ENCODE assay signal across 27 mouse cellular contexts in the genomic region with DNA sequence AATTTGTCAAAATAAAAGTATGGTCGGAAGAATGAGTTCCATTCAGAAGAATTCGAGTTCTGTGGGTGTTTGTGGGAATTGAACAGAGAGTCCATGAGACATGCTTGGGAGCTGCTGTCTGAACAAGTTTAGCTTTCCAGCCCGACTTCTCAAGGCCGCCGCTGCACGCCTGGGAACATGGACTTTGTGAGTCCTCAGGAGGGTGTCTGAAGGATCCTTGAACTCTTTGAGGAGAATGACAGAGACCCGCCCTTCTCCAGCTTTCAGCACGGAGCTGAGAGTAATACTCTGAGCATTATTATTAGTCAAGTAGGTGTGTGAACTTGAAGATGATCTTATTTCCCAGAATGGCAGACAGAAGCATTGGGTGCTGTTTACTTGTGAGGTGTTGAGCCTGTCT. TPM values are rescaled to one million over a fixed set of nuclear protein-coding genes. Genes with fewer than 3 reads are reported as not detected.
DNase-seq lines count a peak whose midpoint lies in the region; ATAC-seq and TF ChIP-seq lines count a peak whose summit lies in the region.
"Had no signal": no experiment of that assay in that cellular context is flagged by ENCODE, and none has a peak within 500 bp of the region (broad histone marks: within the 10 kb centered on the region; RNA-seq: fewer than 3 reads in every experiment).

No protein-coding gene starts in this region.

- no peak for TF ChIP-seq CTCF in ES-Bruce4 (IDR thresholded peaks at IDR 0.05; ENCODE audit: low read depth, low read length)
- no peak for TF ChIP-seq CTCF in intestine, postnatal 0 days (IDR thresholded peaks at IDR 0.05; ENCODE audit: low read depth)

- peak overlapping the region; percentile 13 for H3K4me2 ChIP-seq in intestine, postnatal 0 days (replicated peaks; ENCODE audit: low read depth)
- H3K4me2 ChIP-seq: embryonic facial prominence, embryonic 13.5 days; heart, embryonic 11.5 days; lung, embryonic 15.5 days; midbrain, embryonic 12.5 days had no signal

- peak overlapping the region; percentile 93 for H3K27ac ChIP-seq in ES-Bruce4 (ENCODE audit: insufficient read depth, low read length)
- H3K27ac ChIP-seq in intestine, postnatal 0 days (ENCODE audit: low read depth, low read length) = peak overlapping the region; percentile 36; the same call in 1 of the 2 replicates
- H3K27ac ChIP-seq: embryonic facial prominence, embryonic 13.5 days; forebrain, embryonic 10.5 days; forebrain, embryonic 15.5 days; hindbrain, embryonic 13.5 days; liver, embryonic 14.5 days; lung, embryonic 15.5 days; midbrain, embryonic 12.5 days; neural tube, embryonic 13.5 days had no signal

- WGBS in intestine, postnatal 0 days = 62% methylated on average over 8 of the region's 8 CpGs

- no peaks in the 10 kb centered on the region for H3K9me3 ChIP-seq in ES-Bruce4 (replicated peaks; ENCODE audit: control insufficient read depth, insufficient read depth, low read length, poor library complexity, severe bottlenecking)
- no peaks in the 10 kb centered on the region for H3K9me3 ChIP-seq in intestine, postnatal 0 days (ENCODE audit: control insufficient read depth)
- H3K9me3 ChIP-seq: embryonic facial prominence, embryonic 13.5 days; forebrain, embryonic 10.5 days; forebrain, embryonic 15.5 days; hindbrain, embryonic 13.5 days; lung, embryonic 15.5 days; megakaryocyte, embryonic 14.5 days; midbrain, embryonic 12.5 days; neural tube, embryonic 13.5 days had no signal

- no peak for TF ChIP-seq EP300 in ES-Bruce4 (IDR thresholded peaks at IDR 0.05; ENCODE audit: insufficient read depth, low read depth, low read length)

- peaks cover 7% of the 10 kb centered on the region for H3K4me1 ChIP-seq in ES-Bruce4 (ENCODE audit: control insufficient read depth, insufficient read depth, low read length)
- peaks cover 5% of the 10 kb centered on the region; the same call in 1 of the 2 replicates for H3K4me1 ChIP-seq in intestine, postnatal 0 days (replicated peaks; ENCODE audit: control insufficient read depth, insufficient read depth, low read length)

- no peak for ATAC-seq in intestine, postnatal 0 days
- no peak for ATAC-seq in megakaryocyte, adult 5-6 weeks (ENCODE audit: poor library complexity, severe bottlenecking)
- ATAC-seq: forebrain, embryonic 15.5 days had no signal

- H3K27me3 ChIP-seq in ES-Bruce4 (ENCODE audit: control insufficient read depth, insufficient read depth, low read length, poor library complexity, severe bottlenecking) = no peaks in the 10 kb centered on the region
- no peaks in the 10 kb centered on the region for H3K27me3 ChIP-seq in intestine, postnatal 0 days (replicated peaks; ENCODE audit: control insufficient read depth, insufficient read depth, low read length)
- H3K27me3 ChIP-seq: embryonic facial prominence, embryonic 13.5 days; forebrain, embryonic 15.5 days; hindbrain, embryonic 13.5 days; lung, embryonic 15.5 days; megakaryocyte, embryonic 14.5 days; midbrain, embryonic 12.5 days; neural tube, embryonic 13.5 days had no signal

- peaks cover 9% of the 10 kb centered on the region for H3K36me3 ChIP-seq in ES-Bruce4 (ENCODE audit: control insufficient read depth, insufficient read depth, low read length, poor library complexity, severe bottlenecking)
- H3K36me3 ChIP-seq in intestine, postnatal 0 days (ENCODE audit: control insufficient read depth, insufficient read depth) = peaks cover 1% of the 10 kb centered on the region; the same call in 1 of the 2 replicates
- H3K36me3 ChIP-seq: forebrain, embryonic 15.5 days; hindbrain, embryonic 13.5 days; lung, embryonic 15.5 days; neural tube, embryonic 13.5 days had no signal

- no peak overlapping the region for H3K9ac ChIP-seq in ES-Bruce4 (ENCODE audit: low read depth, poor library complexity, severe bottlenecking)
- no peak overlapping the region for H3K9ac ChIP-seq in intestine, postnatal 0 days (ENCODE audit: low read depth, low read length)
- H3K9ac ChIP-seq: embryonic facial prominence, embryonic 13.5 days; forebrain, embryonic 15.5 days; hindbrain, embryonic 13.5 days; liver, embryonic 14.5 days; lung, embryonic 15.5 days; midbrain, embryonic 12.5 days had no signal

- DNase-seq in adrenal gland, adult 2 months = peak; percentile 63
- DNase-seq in adrenal gland, adult 8-10 months = no peak
- peak; percentile 21 to 43 for DNase-seq in lung, adult 18-20 months
- no peak for DNase-seq in lung, postnatal 14 days
- DNase-seq: cerebellum, adult 18-20 months; cerebellum, postnatal 10 days; gastrocnemius, postnatal 25 days; heart, adult 18-20 months; heart, postnatal 36 days; kidney, adult 18-20 months; kidney, postnatal 14 days; layer of hippocampus, adult 9-11 months; liver; thymus, postnatal 4 days had no signal

- TF ChIP-seq POLR2A in ES-Bruce4 (IDR thresholded peaks at IDR 0.05; ENCODE audit: insufficient read depth, low read length) = no peak

- H3K4me3 ChIP-seq in ES-Bruce4 (ENCODE audit: low read depth, low read length) = no peak overlapping the region
- H3K4me3 ChIP-seq in intestine, postnatal 0 days (ENCODE audit: low read depth, low read length) = no peak overlapping the region
- H3K4me3 ChIP-seq: embryonic facial prominence, embryonic 13.5 days; forebrain, embryonic 10.5 days; forebrain, embryonic 15.5 days; lung, embryonic 15.5 days; megakaryocyte, embryonic 14.5 days; midbrain, embryonic 12.5 days; neural tube, embryonic 13.5 days had no signal

RNA-seq across cellular contexts. Expression of a gene that starts 2.7 kb away (rescaled TPM):
- 10 to 100 TPM; 26.5 to 35.8 TPM for total RNA-seq in adrenal gland, adult 2 months (2021)
- polyA plus RNA-seq in adrenal gland, adult 2 months (2012; rRNA removed) = 54.3 and 58.6 TPM in 2 replicates
- 10 to 100 TPM; 38.5 to 54.6 (median 41.4) TPM for total RNA-seq in adrenal gland, adult 8-10 months (2022)
- polyA plus RNA-seq in ES-Bruce4 (2011; ENCODE audit: insufficient read depth, insufficient read length, low read depth, missing spikeins) = 43.4 and 50.6 TPM in 2 replicates
- polyA plus RNA-seq in intestine, postnatal 0 days (2015; fragmentation: Nextera tagmentation; extraction: Ambion mirVana) = 26.6 TPM in 2 replicates
- 32.5 and 35.1 TPM in 2 replicates for total RNA-seq in megakaryocyte, adult 5-6 weeks (2015)
- 35.4 and 36.5 TPM in 2 replicates for total RNA-seq in megakaryocyte, adult 5-6 weeks (2017)

RNA-seq across cellular contexts. Expression of a gene that starts 3.0 kb away (rescaled TPM):
- 100 to 1,000 TPM; 100 to 114 TPM for total RNA-seq in adrenal gland, adult 2 months (2021)
- 70.4 and 79.3 TPM in 2 replicates for polyA plus RNA-seq in adrenal gland, adult 2 months (2012; rRNA removed)
- total RNA-seq in adrenal gland, adult 8-10 months (2022) = 100 to 1,000 TPM in 3 of 4 experiments, 10 to 100 TPM in 1; 73.6 to 207 (median 150) TPM
- polyA plus RNA-seq in ES-Bruce4 (2011; ENCODE audit: insufficient read depth, insufficient read length, low read depth, missing spikeins) = 327 and 346 TPM in 2 replicates
- polyA plus RNA-seq in intestine, postnatal 0 days (2015; fragmentation: Nextera tagmentation; extraction: Ambion mirVana) = 61.6 and 63.2 TPM in 2 replicates
- total RNA-seq in megakaryocyte, adult 5-6 weeks (2015) = 196 and 214 TPM in 2 replicates
- total RNA-seq in megakaryocyte, adult 5-6 weeks (2017) = 356 and 360 TPM in 2 replicates

Comparison
In these comparisons a context has a peak if more than half of its experiments do, and no peak if none do; other contexts are left out.
1. DNase-seq: peak in adrenal gland, adult 2 months (single experiment) and lung, adult 18-20 months (2 of 2); none in adrenal gland, adult 8-10 months (single experiment) and lung, postnatal 14 days (single experiment).